Mouse (Mus musculus): Measurements from ENCODE around the gene Mef2d.
A peak's percentile ranks its signal among the peaks of the same experiment; 100 is the strongest.

The Mef2d gene

GRCm38 (mm10) chr3:88141787-88142523 lies at the start of gene Mef2d:
Gene Mef2d (plus strand): TSS chr3:88142372.
- peak; percentile 97 for DNase-seq

GRCm38 (mm10) chr3:88094126-88094525 lies 48.0 kb upstream of the Mef2d start:
- DNase-seq, result no peak

GRCm38 (mm10) chr3:88097666-88098065 lies 44.5 kb upstream of the Mef2d start:
- DNase-seq, result no peak

- DNase-seq, result no peak
Observed at GRCm38 (mm10) chr3:88100251-88100650, 41.9 kb upstream of the Mef2d start.

GRCm38 (mm10) chr3:88101736-88102135 lies 40.4 kb upstream of the Mef2d start:
- no peak for DNase-seq

GRCm38 (mm10) chr3:88102196-88102595 lies 40.0 kb upstream of the Mef2d start:
- DNase-seq, result no peak

- no peak for DNase-seq
Observed at GRCm38 (mm10) chr3:88102611-88103010, 39.6 kb upstream of the Mef2d start.

- DNase-seq, result no peak
Observed at GRCm38 (mm10) chr3:88106126-88106525, 36.0 kb upstream of the Mef2d start.

- no peak for DNase-seq
Observed at GRCm38 (mm10) chr3:88109126-88109525, 33.0 kb upstream of the Mef2d start.

- no peak for DNase-seq
Observed at GRCm38 (mm10) chr3:88114396-88114795, 27.8 kb upstream of the Mef2d start.

- DNase-seq, result no peak
Observed at GRCm38 (mm10) chr3:88120117-88120651, 22.0 kb upstream of the Mef2d start.

GRCm38 (mm10) chr3:88121164-88122131 lies 20.7 kb upstream of the Mef2d start:
- no peak for DNase-seq

GRCm38 (mm10) chr3:88125195-88125594 lies 17.0 kb upstream of the Mef2d start:
- no peak for DNase-seq

- DNase-seq, result no peak
Observed at GRCm38 (mm10) chr3:88126181-88126580, 16.0 kb upstream of the Mef2d start.

GRCm38 (mm10) chr3:88127636-88128035 lies 14.5 kb upstream of the Mef2d start:
- DNase-seq, result no peak

GRCm38 (mm10) chr3:88128056-88128455 lies 14.1 kb upstream of the Mef2d start:
- DNase-seq, result no peak

GRCm38 (mm10) chr3:88129006-88129405 lies 13.2 kb upstream of the Mef2d start:
- DNase-seq, result no peak

- DNase-seq, result peak; percentile 87
Observed at GRCm38 (mm10) chr3:88131071-88131470, 11.1 kb upstream of the Mef2d start.

- no peak for DNase-seq
Observed at GRCm38 (mm10) chr3:88132492-88132891, 9.7 kb upstream of the Mef2d start.

- DNase-seq, result peak; percentile 91
Observed at GRCm38 (mm10) chr3:88133187-88133771, 8.9 kb upstream of the Mef2d start.

- peak; percentile 51 for DNase-seq
Observed at GRCm38 (mm10) chr3:88136346-88136745, 5.8 kb upstream of the Mef2d start.

GRCm38 (mm10) chr3:88136945-88137494 lies 5.2 kb upstream of the Mef2d start:
- no peak for DNase-seq

- peak; percentile 53 for DNase-seq
Observed at GRCm38 (mm10) chr3:88137821-88138220, 4.4 kb upstream of the Mef2d start.
